Mouse (Mus musculus) CD8-positive naive resting alpha-beta T cell, adult 2 months (primary cell): ENCODE measurements around the gene Zfp518a.

ENCODE experiments used
- DNase-seq, 2 experiments: peaks; one replicate each; pipeline ENCODE4 v3.0.0; 2022; ENCODE audit warnings: low read depth in 2 of 2, low spot score in 2 of 2

Zfp518a gene

GRCm38 (mm10) chr19:40964936-40965850 lies 70.7 kb downstream of the Zfp518a start:
- DNase-seq: no peak
